Mouse (Mus musculus): ENCODE data around the gene Scarf1.

- TF ChIP-seq CTCF (conservative IDR thresholded peaks at IDR 0.05; ENCODE audit: insufficient read depth, insufficient read length, low read depth, low read length) (no peak), POLR2A (IDR thresholded peaks at IDR 0.05; ENCODE audit: low read depth, low read length) (no peak)
Measured at GRCm38 (mm10) chr11:75487496-75487895, 25.8 kb upstream of the Scarf1 start.

Data from kidney, adult 2 months (tissue).